Mouse (Mus musculus): ENCODE results near the gene Syt1.

DNA sequence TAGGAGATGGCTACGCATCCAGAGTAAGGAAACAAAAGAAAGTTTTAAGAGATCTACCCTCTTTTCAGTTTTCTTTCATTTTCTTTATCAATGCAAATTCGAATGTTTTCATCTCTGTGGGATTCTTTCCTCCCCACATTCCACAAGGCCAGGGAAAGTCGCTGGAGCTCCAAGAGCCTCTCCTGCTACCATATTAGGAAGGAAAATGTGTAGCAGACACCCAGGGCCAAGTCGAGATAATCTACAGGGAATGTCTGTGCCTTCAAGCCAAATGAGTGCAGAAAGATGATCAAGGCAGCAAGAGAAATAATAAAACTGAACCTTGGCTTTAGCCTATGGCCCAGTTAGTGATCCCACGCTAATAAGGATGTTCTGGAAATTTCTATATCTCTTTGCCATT, 474.9 kb downstream of the Syt1 start:
- TF ChIP-seq ZC3H11A (IDR thresholded peaks at IDR 0.05; ENCODE audit: borderline replicate concordance, low read depth, low read length) (no peak), CHD2 (IDR thresholded peaks at IDR 0.05; ENCODE audit: low read depth, low read length) (no peak)
